Mouse (Mus musculus) heart, adult 2 months (tissue): ENCODE results near the gene Csnk2a1.

Experiments used
- CTCF ChIP-seq: fragments of 200-600 bp; IDR thresholded peaks from 2 replicates; pipeline ENCODE4 v1.8.1; 2022; ENCODE audit warnings: antibody characterized with exemption, mild to moderate bottlenecking, moderate library complexity
- EP300 ChIP-seq: fragments of 200-500 bp; IDR thresholded peaks from 2 replicates; pipeline ENCODE4 v1.6.1; 2011; ENCODE audit warnings: low read depth, low read length, control low read depth; ENCODE audit not compliant: insufficient read depth
- POLR2A ChIP-seq: fragments of 200-500 bp; IDR thresholded peaks from 2 replicates; pipeline ENCODE4 v1.6.1; 2011; ENCODE audit warnings: mild to moderate bottlenecking, low read depth, low read length, control low read depth; ENCODE audit not compliant: insufficient read depth

DNA sequence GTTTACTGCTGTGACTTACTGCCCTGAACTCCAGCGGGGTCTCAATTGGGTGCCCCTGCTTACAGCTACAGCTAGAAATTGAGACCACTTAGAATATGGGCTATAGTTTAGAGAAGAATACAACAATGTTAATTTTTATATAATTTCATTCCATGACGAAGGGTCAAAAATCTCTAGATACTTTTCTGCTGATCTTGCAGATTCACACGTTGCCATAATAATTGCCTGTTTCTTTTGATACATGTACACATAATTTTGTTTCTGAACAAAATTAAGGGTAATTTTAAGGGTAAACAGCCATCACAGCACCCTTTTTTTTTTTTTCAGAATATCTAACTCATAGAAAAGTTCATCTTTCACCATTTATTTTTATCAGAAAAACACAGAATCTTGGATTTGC, 80.5 kb downstream of the Csnk2a1 start:
- TF ChIP-seq CTCF (no peak), POLR2A (no peak), EP300 (no peak)
